Mouse (Mus musculus): ENCODE data around the gene Acvr1b. TPM values are rescaled to one million over a fixed set of nuclear protein-coding genes. Genes with fewer than 3 reads are reported as not detected.

Acvr1b gene
- polyA plus RNA-seq, 1 experiment: 5.3 TPM

DNA sequence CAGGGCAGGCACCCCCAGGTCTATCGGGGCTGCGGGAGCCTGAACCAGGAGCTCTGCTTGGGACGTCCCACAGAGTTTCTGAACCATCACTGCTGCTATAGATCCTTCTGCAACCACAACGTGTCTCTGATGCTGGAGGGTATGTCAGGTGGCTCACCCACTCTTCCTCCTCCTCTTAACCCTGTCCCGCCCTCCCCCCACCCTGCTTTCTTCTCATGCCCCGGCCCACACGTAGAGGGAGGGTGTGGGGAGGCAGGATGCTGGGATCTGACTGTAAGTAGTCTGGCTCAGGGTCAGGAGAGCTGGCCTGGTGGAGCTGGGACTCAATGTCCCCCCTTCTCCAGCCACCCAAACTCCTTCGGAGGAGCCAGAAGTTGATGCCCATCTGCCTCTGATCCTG is 38.5 kb upstream of the Acvr1b start:
- Histone ChIP-seq H3K36me3 (ENCODE audit: control insufficient read depth, insufficient read depth) (no peaks in the 10 kb centered on the region), H3K4me3 (no peak overlapping the region), H3K4me2 (ENCODE audit: low read depth) (no peak overlapping the region), H3K79me2 (ENCODE audit: control insufficient read depth, insufficient read depth) (no peaks in the 10 kb centered on the region), H3K27me3 (ENCODE audit: control insufficient read depth, insufficient read depth, insufficient read length) (peaks cover 32% of the 10 kb centered on the region), H3ac (ENCODE audit: control insufficient read depth, insufficient read length) (no peak overlapping the region)
- TF ChIP-seq MAX (IDR thresholded peaks at IDR 0.05; ENCODE audit: low read depth): no peak
- no peak for TF ChIP-seq TCF3 (IDR thresholded peaks at IDR 0.05; ENCODE audit: insufficient read length, low read depth)
- no peak for TF ChIP-seq CEBPB (IDR thresholded peaks at IDR 0.05; ENCODE audit: insufficient read depth, poor library complexity, severe bottlenecking)
- no peak for TF ChIP-seq REST (IDR thresholded peaks at IDR 0.05; ENCODE audit: insufficient read depth, insufficient read length)
- no peak for TF ChIP-seq USF1 (IDR thresholded peaks at IDR 0.05; ENCODE audit: low read depth)
- no peak for TF ChIP-seq E2F4 (IDR thresholded peaks at IDR 0.05; ENCODE audit: insufficient read depth)
- TF ChIP-seq MYOG (IDR thresholded peaks at IDR 0.05; ENCODE audit: control insufficient read depth in 1 of 3, insufficient read depth in 1 of 3, insufficient read length in 2 of 3, low read depth in 2 of 3): no peak
- TF ChIP-seq MYOD1 (IDR thresholded peaks at IDR 0.05; ENCODE audit: control insufficient read depth in 1 of 3, insufficient read length in 2 of 3, low read depth in 2 of 3): no peak
- no peak for TF ChIP-seq SRF (IDR thresholded peaks at IDR 0.05; ENCODE audit: control insufficient read depth, insufficient read length, low read depth)
- TF ChIP-seq TCF12 (IDR thresholded peaks at IDR 0.05; ENCODE audit: insufficient read depth, poor library complexity, severe bottlenecking): no peak
- no peak for TF ChIP-seq POLR2A (IDR thresholded peaks at IDR 0.05; ENCODE audit: insufficient read length, low read depth)
- TF ChIP-seq POLR2AphosphoS2 (IDR thresholded peaks at IDR 0.05; ENCODE audit: insufficient read length, low read depth): no peak

DNA sequence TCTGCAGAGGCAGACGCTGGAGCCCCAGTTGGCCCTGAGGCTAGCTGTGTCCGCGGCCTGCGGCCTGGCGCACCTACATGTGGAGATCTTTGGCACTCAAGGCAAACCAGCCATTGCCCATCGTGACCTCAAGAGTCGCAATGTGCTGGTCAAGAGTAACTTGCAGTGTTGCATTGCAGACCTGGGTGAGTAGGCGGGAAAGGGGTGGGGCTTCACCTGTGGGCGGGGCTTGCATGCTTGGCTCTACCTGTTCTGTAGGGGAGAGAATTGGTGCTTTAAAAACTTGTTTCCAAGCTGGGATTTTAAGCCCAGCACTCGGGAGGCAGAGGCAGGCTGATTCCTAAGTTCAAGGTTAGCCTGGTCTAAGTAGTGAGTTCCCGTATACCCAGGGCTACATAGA is 36.4 kb upstream of the Acvr1b start:
- Histone ChIP-seq H3ac (ENCODE audit: control insufficient read depth, insufficient read length) (no peak overlapping the region), H3K79me2 (ENCODE audit: control insufficient read depth, insufficient read depth) (no peaks in the 10 kb centered on the region), H3K4me3 (no peak overlapping the region), H3K27me3 (ENCODE audit: control insufficient read depth, insufficient read depth, insufficient read length) (peaks cover 13% of the 10 kb centered on the region), H3K4me2 (ENCODE audit: low read depth) (no peak overlapping the region), H3K36me3 (ENCODE audit: control insufficient read depth, insufficient read depth) (no peaks in the 10 kb centered on the region)
- no peak for TF ChIP-seq REST (IDR thresholded peaks at IDR 0.05; ENCODE audit: insufficient read depth, insufficient read length)

DNA sequence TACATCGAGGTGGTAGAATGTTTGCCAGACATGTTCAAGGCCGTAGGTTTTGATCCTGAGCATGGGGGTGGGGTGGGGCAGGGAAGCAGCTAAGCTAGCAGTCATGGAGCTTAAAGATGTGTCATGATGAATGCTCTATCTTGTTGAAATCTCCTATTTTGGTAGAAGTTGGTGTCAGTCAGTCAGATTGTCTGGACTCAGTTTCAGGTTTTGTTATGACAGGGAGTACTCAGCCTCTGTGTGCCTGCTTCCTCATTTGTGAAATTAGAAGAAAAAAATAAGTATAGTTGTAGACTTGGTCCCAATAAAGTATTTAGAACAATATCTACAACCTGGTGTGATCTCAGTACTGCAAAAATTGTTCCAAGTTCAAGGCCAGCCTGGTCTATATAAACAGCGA is 35.2 kb upstream of the Acvr1b start:
- H3K36me3 ChIP-seq (ENCODE audit: control insufficient read depth, insufficient read depth): no peaks in the 10 kb centered on the region
- H3K79me2 ChIP-seq (ENCODE audit: control insufficient read depth, insufficient read depth): no peaks in the 10 kb centered on the region
- no peak overlapping the region for H3K4me3 ChIP-seq
- H3K27me3 ChIP-seq (ENCODE audit: control insufficient read depth, insufficient read depth, insufficient read length): peaks cover 6% of the 10 kb centered on the region
- H3ac ChIP-seq (ENCODE audit: control insufficient read depth, insufficient read length): no peak overlapping the region
- TF ChIP-seq MYOD1 (IDR thresholded peaks at IDR 0.05; ENCODE audit: control insufficient read depth in 1 of 3, insufficient read length in 2 of 3, low read depth in 2 of 3): no peak
- no peak for TF ChIP-seq CEBPB (IDR thresholded peaks at IDR 0.05; ENCODE audit: insufficient read depth, poor library complexity, severe bottlenecking)
- TF ChIP-seq MAX (IDR thresholded peaks at IDR 0.05; ENCODE audit: low read depth): no peak
- no peak for TF ChIP-seq POLR2A (IDR thresholded peaks at IDR 0.05; ENCODE audit: insufficient read length, low read depth)
- no peak for TF ChIP-seq USF1 (IDR thresholded peaks at IDR 0.05; ENCODE audit: low read depth)
- TF ChIP-seq TCF3 (IDR thresholded peaks at IDR 0.05; ENCODE audit: insufficient read length, low read depth): no peak
- TF ChIP-seq E2F4 (IDR thresholded peaks at IDR 0.05; ENCODE audit: insufficient read depth): no peak
- TF ChIP-seq MYOG (IDR thresholded peaks at IDR 0.05; ENCODE audit: control insufficient read depth in 1 of 3, insufficient read depth in 1 of 3, insufficient read length in 2 of 3, low read depth in 2 of 3): no peak
- TF ChIP-seq SRF (IDR thresholded peaks at IDR 0.05; ENCODE audit: control insufficient read depth, insufficient read length, low read depth): no peak
- no peak for TF ChIP-seq REST (IDR thresholded peaks at IDR 0.05; ENCODE audit: insufficient read depth, insufficient read length)
- TF ChIP-seq POLR2AphosphoS2 (IDR thresholded peaks at IDR 0.05; ENCODE audit: insufficient read length, low read depth): no peak
- H3K4me2 ChIP-seq (ENCODE audit: low read depth): no peak overlapping the region

DNA sequence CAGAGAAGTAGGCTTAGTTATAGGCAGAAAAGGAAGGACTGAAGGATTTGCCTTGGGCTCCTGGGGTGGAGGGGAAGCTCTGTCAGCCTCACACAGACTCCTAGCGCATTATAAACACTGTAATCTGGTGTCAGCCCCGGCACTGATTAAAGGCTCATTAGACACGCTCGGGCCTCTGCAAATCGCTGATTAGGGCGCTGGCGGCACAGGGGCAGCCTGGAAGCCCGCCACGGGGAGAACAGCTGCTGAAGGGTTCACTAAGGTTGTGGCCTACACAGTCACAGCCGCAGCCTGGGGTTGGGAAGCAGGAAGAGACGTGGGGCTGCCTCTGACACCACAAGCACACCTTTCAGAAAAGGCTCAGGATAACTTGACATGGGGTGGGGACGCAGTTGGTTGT is 34.0 kb upstream of the Acvr1b start:
- Histone ChIP-seq H3K4me2 (ENCODE audit: low read depth) (peak overlapping the region; percentile 36), H3K36me3 (ENCODE audit: control insufficient read depth, insufficient read depth) (no peaks in the 10 kb centered on the region), H3ac (ENCODE audit: control insufficient read depth, insufficient read length) (no peak overlapping the region), H3K4me3 (no peak overlapping the region), H3K27me3 (ENCODE audit: control insufficient read depth, insufficient read depth, insufficient read length) (peaks cover 6% of the 10 kb centered on the region), H3K79me2 (ENCODE audit: control insufficient read depth, insufficient read depth) (no peaks in the 10 kb centered on the region)
- TF ChIP-seq MAX (IDR thresholded peaks at IDR 0.05; ENCODE audit: low read depth) (no peak), E2F4 (IDR thresholded peaks at IDR 0.05; ENCODE audit: insufficient read depth) (no peak), REST (IDR thresholded peaks at IDR 0.05; ENCODE audit: insufficient read depth, insufficient read length) (no peak), TCF3 (IDR thresholded peaks at IDR 0.05; ENCODE audit: insufficient read length, low read depth) (no peak), MYOG (IDR thresholded peaks at IDR 0.05; ENCODE audit: control insufficient read depth in 1 of 3, insufficient read depth in 1 of 3, insufficient read length in 2 of 3, low read depth in 2 of 3) (peak; percentile 27 to 91 (median 72)), SRF (IDR thresholded peaks at IDR 0.05; ENCODE audit: control insufficient read depth, insufficient read length, low read depth) (no peak), POLR2AphosphoS2 (IDR thresholded peaks at IDR 0.05; ENCODE audit: insufficient read length, low read depth) (no peak), MYOD1 (IDR thresholded peaks at IDR 0.05; ENCODE audit: control insufficient read depth in 1 of 3, insufficient read length in 2 of 3, low read depth in 2 of 3) (peak in 2 of 3 experiments; percentile 58 to 88), POLR2A (IDR thresholded peaks at IDR 0.05; ENCODE audit: insufficient read length, low read depth) (no peak), CEBPB (IDR thresholded peaks at IDR 0.05; ENCODE audit: insufficient read depth, poor library complexity, severe bottlenecking) (no peak), TCF12 (IDR thresholded peaks at IDR 0.05; ENCODE audit: insufficient read depth, poor library complexity, severe bottlenecking) (no peak), USF1 (IDR thresholded peaks at IDR 0.05; ENCODE audit: low read depth) (no peak)

DNA sequence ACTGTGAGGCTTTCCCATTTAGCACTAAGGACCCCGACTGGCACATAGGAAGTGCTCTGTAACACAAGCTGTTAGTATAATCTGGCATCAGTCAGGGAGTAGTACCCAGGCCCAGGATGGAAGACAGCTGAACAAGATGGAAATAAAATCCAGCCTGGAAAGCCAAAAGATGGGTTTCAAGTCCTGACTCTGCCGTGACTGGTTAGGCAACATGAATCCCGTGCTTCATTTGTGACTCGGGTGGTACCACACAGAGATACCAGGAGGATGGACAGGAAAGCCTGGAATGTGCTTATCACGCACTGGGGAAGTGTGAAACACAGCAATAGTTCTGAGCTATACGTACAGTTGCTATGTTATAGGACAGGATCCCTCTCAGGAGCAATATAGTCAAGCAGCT is 33.3 kb upstream of the Acvr1b start:
- no peaks in the 10 kb centered on the region for H3K36me3 ChIP-seq (ENCODE audit: control insufficient read depth, insufficient read depth)
- H3K4me2 ChIP-seq (ENCODE audit: low read depth): peak overlapping the region; percentile 66
- H3ac ChIP-seq (ENCODE audit: control insufficient read depth, insufficient read length): no peak overlapping the region
- H3K4me3 ChIP-seq: no peak overlapping the region
- no peaks in the 10 kb centered on the region for H3K79me2 ChIP-seq (ENCODE audit: control insufficient read depth, insufficient read depth)
- peaks cover 3% of the 10 kb centered on the region for H3K27me3 ChIP-seq (ENCODE audit: control insufficient read depth, insufficient read depth, insufficient read length)
- no peak for TF ChIP-seq SRF (IDR thresholded peaks at IDR 0.05; ENCODE audit: control insufficient read depth, insufficient read length, low read depth)
- no peak for TF ChIP-seq TCF12 (IDR thresholded peaks at IDR 0.05; ENCODE audit: insufficient read depth, poor library complexity, severe bottlenecking)
- no peak for TF ChIP-seq POLR2AphosphoS2 (IDR thresholded peaks at IDR 0.05; ENCODE audit: insufficient read length, low read depth)
- TF ChIP-seq E2F4 (IDR thresholded peaks at IDR 0.05; ENCODE audit: insufficient read depth): no peak
- no peak for TF ChIP-seq USF1 (IDR thresholded peaks at IDR 0.05; ENCODE audit: low read depth)
- no peak for TF ChIP-seq MAX (IDR thresholded peaks at IDR 0.05; ENCODE audit: low read depth)
- TF ChIP-seq MYOD1 (IDR thresholded peaks at IDR 0.05; ENCODE audit: control insufficient read depth in 1 of 3, insufficient read length in 2 of 3, low read depth in 2 of 3): no peak
- TF ChIP-seq POLR2A (IDR thresholded peaks at IDR 0.05; ENCODE audit: insufficient read length, low read depth): no peak

Measured in myocyte (in vitro differentiated cells).